Mouse (Mus musculus) myocyte (in vitro differentiated cells): ENCODE results near the gene Tbc1d9. TPM values are rescaled to one million over a fixed set of nuclear protein-coding genes. Genes with fewer than 3 reads are reported as not detected.
A peak's percentile ranks its signal among the peaks of the same experiment; 100 is the strongest.

ENCODE experiments used
- H3K27me3 ChIP-seq: one replicate; pipeline ENCODE4 v1.6.1; 2011; ENCODE audit not compliant: control insufficient read depth, insufficient read depth, insufficient read length
- H3K36me3 ChIP-seq: one replicate; pipeline ENCODE4 v1.6.1; 2011; ENCODE audit not compliant: control insufficient read depth, insufficient read depth
- H3K4me2 ChIP-seq: one replicate; pipeline ENCODE4 v1.6.1; 2011; ENCODE audit warnings: low read depth, control low read depth
- H3K4me3 ChIP-seq: one replicate; pipeline ENCODE4 v1.5.1; 2011; ENCODE audit warnings: mild to moderate bottlenecking, control low read depth, moderate library complexity
- H3K79me2 ChIP-seq: one replicate; pipeline ENCODE4 v1.6.1; 2011; ENCODE audit not compliant: control insufficient read depth, insufficient read depth
- H3ac ChIP-seq: one replicate; pipeline ENCODE4 v1.6.1; 2011; ENCODE audit not compliant: control insufficient read depth, insufficient read length
- CEBPB ChIP-seq: IDR thresholded peaks from 2 replicates; pipeline ENCODE4 v1.6.1; 2011; ENCODE audit warnings: mild to moderate bottlenecking, moderate library complexity; ENCODE audit not compliant: poor library complexity, insufficient read depth, severe bottlenecking
- E2F4 ChIP-seq: IDR thresholded peaks from one replicate; pipeline ENCODE4 v1.6.1; 2011; ENCODE audit warnings: mild to moderate bottlenecking, control low read depth, moderate library complexity; ENCODE audit not compliant: insufficient read depth
- MAX ChIP-seq: IDR thresholded peaks from one replicate; pipeline ENCODE4 v1.6.1; 2011; ENCODE audit warnings: low read depth, mild to moderate bottlenecking, control low read depth
- MYOD1 ChIP-seq, 3 experiments: IDR thresholded peaks; one replicate each; pipeline ENCODE4 v1.6.1; 2011; ENCODE audit warnings: control low read depth in 2 of 3, low read depth in 2 of 3, mild to moderate bottlenecking in 2 of 3, moderate library complexity in 1 of 3; ENCODE audit not compliant: insufficient read length in 2 of 3, control insufficient read depth in 1 of 3
- MYOG ChIP-seq, 3 experiments: IDR thresholded peaks; one replicate each; pipeline ENCODE4 v1.6.1; 2011; ENCODE audit warnings: control low read depth in 2 of 3, low read depth in 2 of 3, mild to moderate bottlenecking in 2 of 3; ENCODE audit not compliant: insufficient read length in 2 of 3, control insufficient read depth in 1 of 3, insufficient read depth in 1 of 3
- POLR2A ChIP-seq: IDR thresholded peaks from one replicate; pipeline ENCODE4 v1.6.1; 2011; ENCODE audit warnings: low read depth, mild to moderate bottlenecking, control low read depth, moderate library complexity; ENCODE audit not compliant: insufficient read length
- POLR2AphosphoS2 ChIP-seq: IDR thresholded peaks from one replicate; pipeline ENCODE4 v1.6.1; 2011; ENCODE audit warnings: low read depth, control low read depth; ENCODE audit not compliant: insufficient read length
- REST ChIP-seq: IDR thresholded peaks from one replicate; pipeline ENCODE4 v1.6.1; 2011; ENCODE audit warnings: mild to moderate bottlenecking, control low read depth, moderate library complexity; ENCODE audit not compliant: insufficient read depth, insufficient read length
- SRF ChIP-seq: IDR thresholded peaks from one replicate; pipeline ENCODE4 v1.6.1; 2011; ENCODE audit warnings: low read depth; ENCODE audit not compliant: control insufficient read depth, insufficient read length
- TCF12 ChIP-seq: IDR thresholded peaks from one replicate; pipeline ENCODE4 v1.6.1; 2011; ENCODE audit warnings: mild to moderate bottlenecking, control low read depth; ENCODE audit not compliant: poor library complexity, insufficient read depth, severe bottlenecking
- TCF3 ChIP-seq: IDR thresholded peaks from one replicate; pipeline ENCODE4 v1.6.1; 2011; ENCODE audit warnings: low read depth, control low read depth; ENCODE audit not compliant: insufficient read length
- USF1 ChIP-seq: IDR thresholded peaks from one replicate; pipeline ENCODE4 v1.6.1; 2011; ENCODE audit warnings: low read depth, mild to moderate bottlenecking, control low read depth, moderate library complexity
- polyA plus RNA-seq: library from polyadenylated mRNA; unstranded; fragments of >200 nt; fragmentation: generic; extraction: Trizol; gene quantifications from one replicate; pipeline ENCODE4 v1.2.1, GENCODE M21; 2012; ENCODE audit warnings: missing spikeins

Gene Tbc1d9
- polyA plus RNA-seq, 1 experiment, result 0.38 TPM

DNA sequence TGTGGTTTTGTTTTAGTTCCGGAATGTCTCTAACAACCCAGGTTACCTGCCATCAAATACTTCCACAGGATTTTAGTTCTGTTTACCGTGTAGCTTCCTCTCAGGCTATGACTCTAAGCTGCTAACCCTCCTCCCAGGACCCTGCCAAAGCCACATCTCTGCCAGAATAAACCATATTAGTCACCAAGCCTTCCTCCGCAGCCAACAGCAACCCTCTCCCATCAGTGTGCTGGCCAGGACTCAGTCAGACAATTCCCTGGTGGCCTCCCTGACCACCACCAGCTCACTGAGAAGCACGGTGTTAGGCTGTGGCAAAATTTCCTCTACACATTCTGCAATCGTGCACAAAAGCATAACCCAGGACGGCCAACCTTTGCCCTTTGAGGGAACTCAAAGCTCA, 113.3 kb downstream of the Tbc1d9 start:
- Histone ChIP-seq H3K36me3 (no peaks in the 10 kb centered on the region), H3K79me2 (no peaks in the 10 kb centered on the region), H3K4me2 (peak overlapping the region; percentile 51), H3K27me3 (no peaks in the 10 kb centered on the region), H3ac (no peak overlapping the region), H3K4me3 (no peak overlapping the region)
- no peak for TF ChIP-seq MAX
- no peak for TF ChIP-seq TCF12
- TF ChIP-seq SRF, result no peak
- no peak for TF ChIP-seq MYOD1 (IDR thresholded peaks at IDR 0.05; ENCODE audit: control insufficient read depth in 1 of 3, insufficient read length in 2 of 3, low read depth in 2 of 3)
- no peak for TF ChIP-seq USF1
- TF ChIP-seq REST, result no peak
- TF ChIP-seq POLR2A, result no peak
- no peak for TF ChIP-seq CEBPB
- no peak for TF ChIP-seq MYOG (IDR thresholded peaks at IDR 0.05; ENCODE audit: control insufficient read depth in 1 of 3, insufficient read depth in 1 of 3, insufficient read length in 2 of 3, low read depth in 2 of 3)
- no peak for TF ChIP-seq TCF3
- no peak for TF ChIP-seq POLR2AphosphoS2
- no peak for TF ChIP-seq E2F4

DNA sequence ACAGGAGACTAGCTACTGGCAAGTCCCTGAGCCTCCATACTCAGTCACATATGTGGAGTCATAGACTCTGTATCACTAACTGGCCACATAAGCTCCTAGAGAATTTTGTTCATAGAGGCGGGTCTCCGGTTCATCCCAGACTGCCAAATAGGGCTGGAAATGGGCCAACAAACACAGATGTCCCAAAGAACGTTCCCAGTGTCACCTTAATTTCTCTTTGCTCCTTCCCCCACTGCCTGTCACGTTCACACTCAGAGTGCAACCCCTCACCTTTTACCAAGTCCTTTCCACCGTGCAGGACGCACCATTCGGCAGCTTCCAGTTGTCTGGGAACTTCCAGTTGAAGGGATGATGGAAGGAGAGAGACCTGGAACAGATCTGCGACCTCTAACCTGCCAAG, 120.2 kb downstream of the Tbc1d9 start:
- Histone ChIP-seq H3ac (no peak overlapping the region), H3K4me3 (no peak overlapping the region), H3K36me3 (no peaks in the 10 kb centered on the region), H3K27me3 (peaks cover 13% of the 10 kb centered on the region), H3K79me2 (no peaks in the 10 kb centered on the region), H3K4me2 (no peak overlapping the region)
- TF ChIP-seq TCF3, result no peak
- no peak for TF ChIP-seq MAX
- TF ChIP-seq MYOG (IDR thresholded peaks at IDR 0.05; ENCODE audit: control insufficient read depth in 1 of 3, insufficient read depth in 1 of 3, insufficient read length in 2 of 3, low read depth in 2 of 3), result no peak
- no peak for TF ChIP-seq USF1
- no peak for TF ChIP-seq POLR2A
- no peak for TF ChIP-seq TCF12
- no peak for TF ChIP-seq POLR2AphosphoS2
- TF ChIP-seq MYOD1 (IDR thresholded peaks at IDR 0.05; ENCODE audit: control insufficient read depth in 1 of 3, insufficient read length in 2 of 3, low read depth in 2 of 3), result no peak
- TF ChIP-seq SRF, result no peak
- no peak for TF ChIP-seq REST
- no peak for TF ChIP-seq E2F4
- TF ChIP-seq CEBPB, result no peak

DNA sequence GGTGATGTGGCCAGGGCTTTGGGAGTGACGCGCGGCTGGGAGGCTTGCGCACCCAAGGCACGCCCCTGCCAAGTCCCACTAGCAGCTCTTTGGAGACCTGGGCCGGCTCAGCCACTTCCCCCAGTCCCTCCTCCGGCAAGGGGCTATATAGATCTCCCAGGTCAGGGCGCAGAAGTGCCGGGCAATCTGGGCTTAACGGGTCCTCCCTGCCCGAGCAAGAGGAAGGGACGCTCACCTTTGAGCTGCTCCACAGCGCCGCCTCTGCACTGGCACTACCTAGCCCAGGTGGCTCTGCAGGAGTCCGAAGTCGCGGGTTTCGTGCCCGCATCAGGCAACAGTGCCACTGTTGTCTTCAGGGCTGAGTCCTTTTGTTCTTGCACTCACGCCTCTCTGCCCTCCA, 125.0 kb downstream of the Tbc1d9 start, which contains the start of gene Ucp1:
TSS of gene Ucp1 (plus strand) at position 177 of the 400 bp plus-strand sequence.
- Histone ChIP-seq H3ac (no peak within 1 kb of the TSS), H3K4me3 (no peak within 1 kb of the TSS), H3K36me3 (no peaks in the 10 kb centered on the region), H3K27me3 (peaks cover 24% of the 10 kb centered on the region), H3K4me2 (no peak within 1 kb of the TSS), H3K79me2 (no peaks in the 10 kb centered on the region)
- TF ChIP-seq MAX (no peak), TCF12 (no peak)

DNA sequence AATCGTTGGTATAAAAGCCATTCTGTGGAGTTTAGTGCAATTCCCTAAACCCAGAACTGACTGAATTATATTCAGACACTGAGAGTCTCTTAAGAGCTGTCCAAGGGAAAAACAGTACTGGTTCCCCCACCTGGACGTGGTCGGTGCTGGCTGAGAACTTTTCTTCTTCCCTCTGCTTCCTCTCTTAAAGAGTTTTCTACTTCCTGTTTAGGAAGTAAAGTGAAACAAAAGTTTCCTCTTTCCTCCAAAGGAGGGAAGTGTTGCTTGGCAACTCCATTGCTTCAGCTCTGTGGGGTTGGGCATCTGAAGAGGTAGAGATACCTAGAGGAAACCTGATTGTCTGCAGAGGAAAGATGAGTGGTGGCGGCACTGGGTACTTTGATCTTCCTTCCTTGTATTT, 132.2 kb downstream of the Tbc1d9 start:
- no peak for TF ChIP-seq MYOG (IDR thresholded peaks at IDR 0.05; ENCODE audit: control insufficient read depth in 1 of 3, insufficient read depth in 1 of 3, insufficient read length in 2 of 3, low read depth in 2 of 3)
- TF ChIP-seq TCF3, result no peak
- no peak for TF ChIP-seq MYOD1 (IDR thresholded peaks at IDR 0.05; ENCODE audit: control insufficient read depth in 1 of 3, insufficient read length in 2 of 3, low read depth in 2 of 3)
- TF ChIP-seq SRF, result no peak
- no peak for TF ChIP-seq TCF12
- no peak for TF ChIP-seq E2F4
- H3K4me3 ChIP-seq, result no peak overlapping the region
- no peaks in the 10 kb centered on the region for H3K36me3 ChIP-seq
- H3K27me3 ChIP-seq, result peaks cover under 1% of the 10 kb centered on the region
- no peak overlapping the region for H3ac ChIP-seq
- H3K79me2 ChIP-seq, result no peaks in the 10 kb centered on the region
- H3K4me2 ChIP-seq, result no peak overlapping the region

DNA sequence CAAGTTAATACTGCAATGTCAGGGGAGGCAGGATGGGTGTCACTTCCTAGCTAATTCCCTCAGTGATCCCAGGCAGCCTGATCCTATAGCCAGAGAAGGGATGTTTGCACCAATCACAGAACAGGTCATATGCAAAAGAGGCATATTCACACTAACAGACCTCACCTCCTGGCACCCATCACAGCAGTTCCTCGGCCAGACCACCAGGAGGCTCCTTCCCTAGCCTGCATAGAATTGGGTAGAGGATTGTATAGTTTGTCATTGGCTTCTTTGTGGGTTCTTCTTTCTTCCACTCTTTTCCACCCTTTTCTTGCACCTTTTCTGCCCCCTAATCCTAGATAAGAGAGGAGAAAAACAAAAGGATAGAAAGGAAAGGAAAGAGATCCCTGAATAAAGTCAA, 135.0 kb downstream of the Tbc1d9 start:
- Histone ChIP-seq H3K4me2 (no peak overlapping the region), H3ac (no peak overlapping the region), H3K4me3 (no peak overlapping the region), H3K36me3 (no peaks in the 10 kb centered on the region), H3K79me2 (no peaks in the 10 kb centered on the region), H3K27me3 (no peaks in the 10 kb centered on the region)
- TF ChIP-seq MAX, result no peak
- TF ChIP-seq MYOD1 (IDR thresholded peaks at IDR 0.05; ENCODE audit: control insufficient read depth in 1 of 3, insufficient read length in 2 of 3, low read depth in 2 of 3), result no peak
- TF ChIP-seq POLR2AphosphoS2, result no peak
- no peak for TF ChIP-seq TCF12
- no peak for TF ChIP-seq POLR2A
- no peak for TF ChIP-seq SRF
- no peak for TF ChIP-seq E2F4
- TF ChIP-seq CEBPB, result no peak
- no peak for TF ChIP-seq MYOG (IDR thresholded peaks at IDR 0.05; ENCODE audit: control insufficient read depth in 1 of 3, insufficient read depth in 1 of 3, insufficient read length in 2 of 3, low read depth in 2 of 3)
- no peak for TF ChIP-seq USF1
- TF ChIP-seq REST, result no peak
- no peak for TF ChIP-seq TCF3
